Mouse (Mus musculus) megakaryocyte, adult 5-6 weeks (primary cell): ENCODE measurements around the gene Mgam. TPM values are rescaled to one million over a fixed set of nuclear protein-coding genes. Genes with fewer than 3 reads are reported as not detected.
"Not testable (repeated sequence)": the region's sequence is repeated elsewhere in the genome, so short reads cannot be mapped to it uniquely, and the experiment has no call there.

ENCODE experiments used
- ATAC-seq: 2 replicates; pipeline ENCODE4 v1.8.0; 2016; ENCODE audit warnings: mild to moderate bottlenecking, inconsistent platforms; ENCODE audit not compliant: poor library complexity, severe bottlenecking
- total RNA-seq, 2 experiments: library from RNA; stranded (forward) in 1 of 2; stranded (reverse) in 1 of 2; fragments of 153-499, 151-499 nt in 1 of 2; fragments of 221-1000, 200-1000 nt in 1 of 2; gene quantifications; 2 replicates each; pipeline versions ENCODE4 v1.2.3 to v1.2.4; 2015 to 2017

Mgam gene
- total RNA-seq, 2 experiments from 2014 or later: 8.1 to 13.7 TPM

DNA sequence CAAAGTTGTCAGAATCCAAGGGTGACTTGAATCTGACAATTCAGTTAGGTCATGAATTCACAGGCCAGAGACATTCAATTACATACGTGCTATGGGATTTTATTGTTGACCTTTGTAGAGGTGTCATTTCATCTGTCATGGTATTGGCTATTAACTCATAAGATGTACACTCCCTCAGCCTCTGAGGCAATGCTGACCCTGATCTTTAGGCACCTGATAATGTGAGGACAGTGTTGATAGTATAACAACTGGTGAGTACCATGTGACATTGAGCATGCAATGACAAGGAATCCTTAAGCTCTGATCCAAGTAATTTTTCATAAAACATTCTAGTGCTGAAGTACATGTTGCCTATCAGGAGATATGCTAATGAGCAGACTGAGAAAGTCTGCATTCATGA is 87.1 kb downstream of the Mgam start:
- ATAC-seq: no peak

GRCm38 (mm10) chr6:40728506-40728905 is 99.9 kb downstream of the Mgam start:
- ATAC-seq: not testable (repeated sequence)

DNA sequence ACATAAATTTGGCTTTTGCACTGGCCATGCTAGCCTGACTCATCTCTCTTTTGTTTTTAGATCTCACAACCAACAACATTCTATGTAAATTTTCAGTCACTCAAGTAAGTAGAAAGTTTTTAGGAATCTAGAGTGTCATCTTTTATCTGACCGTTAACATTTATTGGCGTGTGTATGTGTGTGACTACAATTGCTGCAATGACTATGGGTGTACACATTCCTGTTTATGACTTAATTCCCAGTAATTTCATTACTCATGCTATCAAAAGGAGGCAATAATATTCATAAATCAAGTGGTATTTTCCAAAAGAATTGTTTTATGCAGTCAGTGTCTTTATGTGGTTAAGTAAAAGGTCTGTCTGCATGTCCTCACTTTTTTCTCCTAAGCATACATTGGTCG is 110.9 kb downstream of the Mgam start:
- ATAC-seq: no peak

DNA sequence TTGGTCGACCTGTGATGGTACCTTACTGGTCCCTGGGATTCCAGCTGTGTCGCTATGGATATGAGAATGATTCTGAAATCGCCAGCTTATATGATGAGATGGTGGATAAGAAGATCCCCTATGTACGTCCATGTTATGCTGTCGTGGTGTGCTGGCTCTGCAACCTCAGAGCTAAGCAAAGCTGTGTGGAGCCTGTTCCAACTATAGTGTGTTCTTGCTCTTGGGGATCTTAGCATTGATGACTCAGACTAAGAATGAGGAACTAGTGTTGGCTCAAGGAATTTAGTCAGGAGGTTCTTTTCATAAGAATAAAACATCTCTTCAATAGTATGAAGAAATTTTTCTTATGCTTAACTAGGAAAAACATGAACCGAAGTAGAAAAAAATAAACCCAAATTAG is 120.4 kb downstream of the Mgam start:
- 0 out of 2 replicates have a peak, but pooled peaks have one; percentile 24 for ATAC-seq

- ATAC-seq: no peak
These were observed 127.3 kb downstream of the Mgam start for GRCm38 (mm10) chr6:40755948-40756347.

DNA sequence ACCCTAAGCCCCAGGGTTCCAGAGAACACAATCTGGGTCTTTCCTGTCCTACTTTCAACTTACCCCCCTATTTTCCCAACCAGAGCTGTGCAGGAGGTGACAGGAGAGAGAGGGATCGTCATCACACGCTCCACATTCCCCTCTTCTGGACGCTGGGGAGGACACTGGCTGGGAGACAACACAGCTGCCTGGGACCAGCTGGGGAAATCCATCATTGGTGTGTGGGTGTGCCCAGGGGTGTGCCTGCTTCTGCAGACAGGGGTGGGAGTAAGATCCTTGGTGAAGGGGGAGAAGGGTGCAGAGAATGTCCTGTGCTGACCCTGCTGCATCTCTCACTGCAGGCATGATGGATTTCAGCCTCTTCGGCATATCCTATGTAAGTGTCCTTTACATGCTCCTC is 128.7 kb downstream of the Mgam start:
- ATAC-seq: not testable (repeated sequence)

GRCm38 (mm10) chr6:40774656-40775055 is 146.0 kb downstream of the Mgam start:
- ATAC-seq: no peak

GRCm38 (mm10) chr6:40778458-40778857 is 149.8 kb downstream of the Mgam start:
- no peak for ATAC-seq

DNA sequence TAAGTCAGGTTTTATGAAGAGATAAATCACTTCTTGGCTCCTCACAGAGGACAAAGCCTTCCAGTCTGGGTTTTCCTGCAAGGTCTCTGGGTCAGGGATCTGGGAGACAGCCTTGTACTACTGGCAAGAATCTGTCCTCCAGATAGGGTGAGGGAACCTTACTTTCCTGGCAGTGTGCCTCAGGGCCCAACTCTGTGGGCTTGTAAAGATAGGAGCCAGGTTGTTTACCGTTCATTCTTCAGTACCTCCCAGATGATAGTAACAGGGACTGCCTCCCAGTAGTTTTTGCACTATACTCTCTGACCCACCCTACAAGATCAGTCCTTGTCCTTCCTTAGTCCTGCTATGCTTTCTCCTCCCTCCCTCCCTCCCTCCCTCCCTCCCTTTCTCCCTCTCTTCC is 155.0 kb downstream of the Mgam start:
- ATAC-seq: no peak

DNA sequence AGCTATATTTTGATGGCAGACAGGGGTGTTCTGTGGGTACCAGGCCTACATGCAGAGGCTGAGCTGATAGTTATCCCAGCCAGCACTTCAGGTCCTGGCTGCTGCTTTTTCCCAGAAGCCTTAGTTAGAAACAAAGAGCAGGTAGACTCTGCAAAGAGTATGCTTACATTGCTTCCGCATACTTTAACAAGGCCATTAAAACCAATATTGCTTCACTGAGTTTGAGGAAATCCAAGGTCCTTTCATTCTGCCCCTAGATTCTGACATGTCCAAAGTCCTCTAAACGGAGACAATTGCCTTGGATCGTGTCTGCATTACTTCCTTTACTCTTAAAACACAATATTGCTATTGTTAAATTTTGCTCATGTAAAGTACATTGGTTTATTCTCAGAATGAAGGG is 155.7 kb downstream of the Mgam start:
- no peak for ATAC-seq

DNA sequence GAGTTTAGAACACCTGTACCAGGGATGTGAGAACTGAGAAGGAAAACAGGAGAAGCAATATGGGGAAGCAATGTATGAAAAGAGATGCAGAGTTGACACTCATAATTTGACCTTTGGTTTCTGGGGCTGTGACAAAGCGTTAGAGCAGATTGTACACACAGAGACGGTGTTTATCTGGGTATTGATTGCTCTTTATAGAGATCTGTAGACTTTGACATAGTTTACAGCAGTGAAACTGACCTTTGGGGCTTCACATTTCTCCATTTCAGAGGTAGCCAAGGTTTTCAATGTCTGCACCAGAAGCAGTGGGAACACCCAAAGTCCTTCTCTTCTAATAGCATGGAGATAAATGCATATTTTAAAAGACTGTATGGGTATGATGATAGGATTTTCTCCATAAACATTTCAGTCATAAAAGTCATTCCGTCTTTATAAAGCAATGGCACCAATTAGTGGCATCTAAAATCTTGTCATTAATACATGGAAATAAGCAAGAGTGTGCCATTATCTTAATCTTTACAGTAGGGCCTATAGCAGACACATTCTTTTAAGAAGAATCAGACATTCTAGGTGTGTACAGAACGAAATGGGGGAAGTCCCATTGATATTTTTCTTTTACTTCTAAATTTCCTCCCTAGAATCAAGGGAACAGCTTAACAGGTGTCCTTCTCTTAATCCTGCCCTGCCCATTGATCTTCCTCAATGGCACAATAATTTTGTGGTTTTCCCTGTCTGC is 166.6 kb downstream of the Mgam start:
- no peak for ATAC-seq

GRCm38 (mm10) chr6:40818237-40818902 is 189.7 kb downstream of the Mgam start:
- peak; percentile 98 for ATAC-seq

Other genes with a start within 250 kb of the Mgam start
- gene E330009J07Rik, start 192.7 kb upstream of the Mgam start, total RNA-seq (2015): 8.0 and 8.6 TPM in 2 replicates
- 14.1 and 16.2 TPM in 2 replicates for gene E330009J07Rik, start 192.7 kb upstream of the Mgam start, total RNA-seq (2017)
- not detected in 2 replicates for gene Wee2, start 189.7 kb upstream of the Mgam start, total RNA-seq (2015)
- gene Wee2, start 189.7 kb upstream of the Mgam start, total RNA-seq (2017): not detected in 2 replicates
- 94.8 and 94.9 TPM in 2 replicates for gene Ssbp1, start 157.5 kb upstream of the Mgam start, total RNA-seq (2015)
- gene Ssbp1, start 157.5 kb upstream of the Mgam start, total RNA-seq (2017): 63.2 and 67.6 TPM in 2 replicates
- not detected in 2 replicates for gene Tas2r137, start 137.6 kb upstream of the Mgam start, total RNA-seq (2015)
- 0.24 TPM in 1 of 2 replicates, not detected in the other for gene Tas2r137, start 137.6 kb upstream of the Mgam start, total RNA-seq (2017)
- not detected in 2 replicates for gene Tas2r108, start 135.3 kb upstream of the Mgam start, total RNA-seq (2015)
- not detected in 2 replicates for gene Tas2r108, start 135.3 kb upstream of the Mgam start, total RNA-seq (2017)
- gene Prss37, start 109.3 kb upstream of the Mgam start, total RNA-seq (2015): not detected in 2 replicates
- gene Prss37, start 109.3 kb upstream of the Mgam start, total RNA-seq (2017): not detected in 2 replicates
- not detected in 2 replicates for gene Olfr461, start 73.8 kb upstream of the Mgam start, total RNA-seq (2015)
- not detected in 2 replicates for gene Olfr461, start 73.8 kb upstream of the Mgam start, total RNA-seq (2017)
- not detected in 2 replicates for gene Olfr460, start 59.3 kb upstream of the Mgam start, total RNA-seq (2015)
- gene Olfr460, start 59.3 kb upstream of the Mgam start, total RNA-seq (2017): 0.15 TPM in 1 of 2 replicates, not detected in the other
- 178 and 181 TPM in 2 replicates for gene Clec5a, start 43.0 kb upstream of the Mgam start, total RNA-seq (2015)
- gene Clec5a, start 43.0 kb upstream of the Mgam start, total RNA-seq (2017): 198 and 208 TPM in 2 replicates
- gene Tas2r138, start 15.5 kb upstream of the Mgam start, total RNA-seq (2015): not detected in 2 replicates
- not detected in 2 replicates for gene Tas2r138, start 15.5 kb upstream of the Mgam start, total RNA-seq (2017)